Mouse (Mus musculus) heart, postnatal 10 days (tissue): ENCODE data around the gene Slc22a14. TPM values are rescaled to one million over a fixed set of nuclear protein-coding genes. Genes with fewer than 3 reads are reported as not detected.

Experiments
- DNase-seq, 2 experiments: peaks; one replicate each; pipeline ENCODE4 v3.0.0; 2021
- intact Hi-C: fragments of 180-260 bp; cut with DNase I; formaldehyde crosslinking; loops from one replicate; pipeline ENCODE4 v1.15.1; 2025
- total RNA-seq, 2 experiments: library from RNA; stranded (reverse); gene quantifications; 2 replicates each; pipeline ENCODE4 v1.2.3; 2021

The Slc22a14 gene
- total RNA-seq, 2 experiments from 2014 or later = 0.32 TPM; not detected in 1

DNA sequence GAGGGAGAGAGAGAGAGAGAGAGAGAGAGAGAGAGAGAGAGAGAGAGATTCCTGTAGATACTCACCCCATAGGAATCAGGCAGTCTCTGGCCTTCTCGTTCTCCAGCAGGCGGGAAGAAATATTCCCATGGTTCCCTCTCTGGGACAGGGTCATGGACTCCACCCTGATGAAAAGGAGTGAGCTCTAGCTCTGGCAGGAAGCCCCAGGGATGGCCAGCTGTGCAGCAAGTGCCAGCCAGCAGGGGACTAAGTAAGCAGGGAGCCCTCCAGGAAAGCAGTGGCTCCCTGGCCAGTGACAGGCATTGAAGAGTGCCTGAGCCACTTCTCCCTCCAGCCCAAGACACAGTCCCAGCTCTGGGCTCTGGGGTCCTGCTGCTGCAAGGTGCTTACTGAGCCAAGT is 213.6 kb downstream of the Slc22a14 start:
- intact Hi-C loops = no loop called here
- DNase-seq = no peak

DNA sequence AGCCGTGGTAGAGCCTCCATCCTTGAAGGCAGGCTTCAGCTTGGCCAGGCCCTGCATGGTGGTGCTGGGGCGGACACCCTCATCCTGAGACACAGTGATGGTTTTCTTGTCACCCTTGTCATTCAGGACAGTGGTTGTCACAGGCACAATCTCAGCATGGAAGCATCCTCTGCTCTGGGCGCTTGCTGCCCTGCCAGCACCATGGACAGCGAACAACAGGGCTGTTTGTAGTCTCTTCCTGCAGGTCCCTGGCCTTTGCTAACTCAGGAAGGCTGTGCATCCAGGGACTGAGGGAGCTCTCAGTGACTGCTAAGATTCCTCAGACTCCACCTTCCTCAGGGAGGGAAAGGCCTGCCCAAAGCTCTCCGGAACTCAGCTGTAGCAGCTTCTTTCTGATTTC is 215.8 kb downstream of the Slc22a14 start:
- DNase-seq = peak; percentile 61 to 78
- intact Hi-C loops = no loop called here

DNA sequence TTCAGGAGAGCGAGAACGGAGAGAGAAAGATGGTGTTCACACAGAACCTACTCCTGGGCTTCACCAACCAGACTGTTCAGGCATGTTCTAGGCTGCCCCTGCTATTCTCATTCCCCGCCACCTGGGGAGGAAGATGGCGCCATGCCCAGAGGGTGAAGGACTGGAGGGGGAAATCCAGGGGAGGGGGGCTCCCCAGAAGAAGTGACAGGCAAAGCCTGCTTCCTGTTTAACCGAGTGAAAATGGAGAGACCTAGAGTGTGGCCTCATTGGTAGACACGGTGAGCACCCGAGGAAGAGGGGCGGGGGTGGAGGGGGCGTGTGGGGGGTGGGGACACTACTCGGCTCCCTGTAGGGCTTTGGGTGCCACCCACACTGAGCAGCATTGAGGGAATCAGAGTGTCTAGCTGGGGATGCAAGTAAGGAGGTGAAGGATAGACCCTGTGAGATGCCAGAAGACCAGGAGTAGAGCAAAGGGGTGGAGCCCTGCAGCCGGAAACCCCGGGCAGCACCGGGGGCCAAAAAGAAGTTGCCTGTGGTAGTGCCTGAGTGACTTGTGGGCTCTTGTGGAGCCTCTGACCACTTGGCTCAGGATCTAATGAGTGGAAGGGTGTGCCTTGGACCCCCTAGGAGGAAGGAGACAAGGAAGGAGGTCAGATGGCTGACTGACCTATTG is 219.1 kb downstream of the Slc22a14 start:
- intact Hi-C loops = no loop called here
- DNase-seq = no peak

DNA sequence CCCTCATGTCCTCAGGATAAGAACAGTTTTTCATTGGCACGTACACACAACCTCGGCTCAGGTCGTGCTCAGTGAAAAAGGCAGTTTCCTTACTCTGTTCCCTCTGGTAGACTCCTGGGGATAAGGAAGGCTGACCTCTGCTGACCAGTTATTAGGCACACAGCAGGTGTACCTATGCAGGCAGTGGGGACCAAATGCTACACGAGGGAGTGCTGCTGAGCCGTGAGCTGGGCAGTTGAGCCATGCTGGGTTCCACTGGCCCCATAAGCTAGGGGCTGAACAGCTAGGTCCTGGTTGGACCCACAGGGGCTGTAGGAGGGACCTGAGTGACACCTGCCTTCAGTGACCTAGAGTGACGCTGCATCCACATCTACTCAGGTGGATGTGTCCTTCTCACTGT is 219.7 kb downstream of the Slc22a14 start:
- intact Hi-C loops = no loop called here
- DNase-seq = no peak

GRCm38 (mm10) chr9:119145137-119145536 is 220.2 kb downstream of the Slc22a14 start:
- no peak for DNase-seq
- intact Hi-C loops = no loop called here

- DNase-seq = no peak
- intact Hi-C loops = no loop called here
These were observed 220.7 kb downstream of the Slc22a14 start for GRCm38 (mm10) chr9:119144696-119145095.

DNA sequence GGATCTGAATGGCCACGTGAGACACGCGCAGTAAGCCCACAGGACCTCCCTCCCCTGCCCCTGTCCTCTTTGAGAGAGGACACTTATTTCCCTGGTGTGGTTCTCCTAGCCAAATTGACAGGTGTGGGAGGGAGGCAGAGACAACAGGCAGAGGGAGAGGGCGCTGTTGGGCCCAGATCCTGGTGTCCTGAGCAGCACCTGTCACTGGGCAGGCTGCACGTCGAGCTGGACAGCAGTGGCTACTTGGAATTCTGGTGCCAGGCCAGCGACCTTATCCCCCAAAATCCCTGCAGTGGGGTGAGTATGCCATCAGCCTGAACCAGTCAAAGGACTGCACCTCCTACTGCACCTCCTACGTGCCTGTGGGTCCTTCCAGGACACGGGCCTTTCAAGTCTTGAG is 222.0 kb downstream of the Slc22a14 start:
- DNase-seq = no peak
- intact Hi-C loops = no loop called here

GRCm38 (mm10) chr9:119142066-119142465 is 223.3 kb downstream of the Slc22a14 start:
- no peak for DNase-seq
- intact Hi-C loops = no loop called here

- intact Hi-C loops = no loop called here
- no peak for DNase-seq
These were observed 226.5 kb downstream of the Slc22a14 start for GRCm38 (mm10) chr9:119138836-119139235.

GRCm38 (mm10) chr9:119130692-119131091 is 234.7 kb downstream of the Slc22a14 start:
- intact Hi-C loops = no loop called here
- DNase-seq = no peak

DNA sequence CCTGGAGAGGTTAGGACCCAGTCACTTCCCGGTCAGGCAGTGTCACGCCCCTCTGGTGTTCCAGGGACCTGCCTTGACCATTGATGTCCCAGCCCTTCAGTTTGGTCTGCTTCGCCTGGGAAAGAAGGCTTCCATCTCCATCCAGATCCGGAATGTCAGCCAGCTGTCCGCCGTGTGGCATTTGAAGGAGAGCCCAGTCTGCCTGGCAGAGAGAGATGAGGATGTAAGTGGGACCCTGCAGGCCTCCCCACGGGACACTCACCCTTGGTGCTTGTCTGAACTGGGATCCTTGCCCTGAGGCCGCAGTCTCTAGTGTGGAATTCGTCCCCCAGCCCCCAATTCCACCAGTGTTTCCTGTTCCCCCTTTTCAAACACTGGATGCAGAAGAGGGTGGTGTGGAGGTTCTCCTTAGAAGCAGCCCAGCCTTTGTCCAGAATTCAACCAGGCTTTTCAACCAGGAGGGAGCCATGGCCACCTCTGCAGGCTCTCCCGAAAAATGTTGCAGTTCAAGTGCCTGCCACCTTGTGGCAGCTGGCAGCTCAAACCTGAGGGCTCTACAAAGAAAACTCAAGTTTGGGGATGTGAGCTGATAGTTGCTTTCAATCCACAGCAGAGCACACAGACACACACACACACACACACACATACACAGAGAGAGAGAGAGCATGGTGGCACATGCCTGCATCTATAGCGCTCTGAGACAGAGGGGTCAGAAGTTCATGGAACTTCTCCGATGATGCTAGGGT is 236.7 kb downstream of the Slc22a14 start:
- intact Hi-C loops = no loop called here

DNA sequence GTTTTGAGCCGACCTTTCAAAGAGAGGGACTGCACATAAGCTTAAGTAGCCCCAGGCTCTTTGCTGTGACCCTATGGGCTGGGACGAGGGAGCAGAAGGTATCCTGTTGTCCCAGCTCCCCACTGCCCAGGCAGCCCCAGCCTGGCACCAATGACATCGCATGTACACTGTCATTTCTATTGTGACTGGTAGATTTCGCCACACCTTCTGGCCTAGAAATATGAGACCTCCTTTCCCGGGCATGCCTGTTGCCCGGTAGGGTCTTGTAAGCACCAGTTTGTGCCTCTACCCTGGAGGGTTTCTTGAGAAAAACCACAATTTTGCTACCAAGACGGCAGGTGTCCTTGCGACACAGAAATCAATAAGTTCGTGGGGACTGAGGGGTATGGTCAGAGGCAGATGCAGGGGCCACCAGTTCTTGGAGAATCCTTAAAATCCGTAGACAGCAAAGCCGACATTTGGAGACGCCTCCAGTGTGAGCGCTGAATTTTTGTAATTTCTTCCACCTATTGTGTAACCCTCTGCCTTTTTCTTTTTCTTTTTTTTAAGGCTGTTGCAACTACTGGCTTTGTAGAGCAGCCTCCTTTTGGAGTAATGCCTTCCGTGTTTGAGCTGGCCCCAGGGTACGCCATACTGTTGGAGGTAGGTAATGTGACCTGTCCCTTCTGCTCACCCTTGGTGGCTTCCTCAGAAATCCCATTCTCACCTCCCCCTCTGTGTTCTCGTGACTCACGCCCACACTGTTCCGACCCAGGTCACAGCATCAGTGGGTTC is 242.6 kb downstream of the Slc22a14 start:
- intact Hi-C loops = no loop called here
- DNase-seq = no peak

More for the DNA sequence above, 236.7 kb downstream of the Slc22a14 start:
- no peak for DNase-seq

DNA sequence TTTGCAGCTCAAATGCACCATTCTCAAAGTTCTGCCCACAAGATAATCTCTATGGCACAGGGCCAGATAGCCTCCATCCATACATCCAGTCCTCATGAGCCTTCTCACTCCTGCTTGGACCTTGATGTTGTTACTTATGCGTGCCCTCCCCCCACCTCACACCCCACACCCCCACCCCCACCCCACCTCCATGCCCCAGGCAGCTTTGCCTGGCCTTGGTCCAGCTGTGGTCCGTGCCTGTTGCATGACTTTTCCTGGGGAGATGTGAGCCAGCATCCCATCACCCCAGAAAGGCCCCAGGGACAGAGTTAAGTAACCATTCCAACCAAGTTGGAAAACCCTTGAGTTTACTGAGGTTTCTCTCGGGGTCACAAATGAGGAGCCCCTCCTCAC is 245.2 kb downstream of the Slc22a14 start:
- no peak for DNase-seq
- intact Hi-C loops = no loop called here

Other genes with a start within 250 kb of the Slc22a14 start
- 1 to 10 TPM; 2.6 to 4.8 TPM for gene Acaa1b, start 208.5 kb downstream of the Slc22a14 start, total RNA-seq
- gene Gm47289, start 206.4 kb downstream of the Slc22a14 start, total RNA-seq = not detected
- gene Slc22a13, start 156.5 kb downstream of the Slc22a14 start, total RNA-seq = not detected
- 10 to 100 TPM; 37.6 to 37.9 TPM for gene Oxsr1, start 43.1 kb downstream of the Slc22a14 start, total RNA-seq
- 10 to 100 TPM; 78.6 to 80.0 TPM for gene Acaa1a, start 25.9 kb downstream of the Slc22a14 start, total RNA-seq
- 10 to 100 TPM; 16.1 to 20.8 TPM for gene Myd88, start 24.1 kb downstream of the Slc22a14 start, total RNA-seq
- under 1 TPM; 0.52 to 0.57 TPM for gene Xylb, start 8.2 kb downstream of the Slc22a14 start, total RNA-seq
- gene Acvr2b, start 36.6 kb upstream of the Slc22a14 start, total RNA-seq = 1 to 10 TPM; 6.9 to 7.4 TPM
- gene Exog, start 79.4 kb upstream of the Slc22a14 start, total RNA-seq = 1 to 10 TPM; 2.8 to 4.4 TPM
- gene Scn5a, start 213.5 kb upstream of the Slc22a14 start, total RNA-seq = 100 to 1,000 TPM; 124 to 128 TPM